Mouse (Mus musculus): ENCODE results near the gene Gm49318.

- TF ChIP-seq CTCF (IDR thresholded peaks at IDR 0.05; ENCODE audit: low read depth) = no peak
- no peak for TF ChIP-seq EP300 (IDR thresholded peaks at IDR 0.05; ENCODE audit: low read depth)
Measured at GRCm38 (mm10) chr9:22037826-22038225, 33.2 kb downstream of the Gm49318 start.
